Mouse (Mus musculus): ENCODE measurements around the gene Eef1g.

GRCm38 (mm10) chr19:8982303-8983149, 15.7 kb downstream of the Eef1g start:
- TF ChIP-seq GATA1 (IDR thresholded peaks at IDR 0.05; ENCODE audit: low read length) (no peak), TAL1 (IDR thresholded peaks at IDR 0.05; ENCODE audit: low read length) (no peak)
